Mouse (Mus musculus) inflammation-experienced regulatory T-cells, adult 6 months (primary cell): ENCODE measurements around the gene Zfr2. TPM values are rescaled to one million over a fixed set of nuclear protein-coding genes. Genes with fewer than 3 reads are reported as not detected.

Experiments used
- ATAC-seq: one replicate; pipeline ENCODE4 v1.8.0; 2017
- polyA plus RNA-seq, 3 experiments: library from polyadenylated mRNA; unstranded; fragments of 100-300 nt; shearing (Covaris generic); gene quantifications; one replicate each; pipeline ENCODE4 v1.2.1; 2017

Gene Zfr2
- polyA plus RNA-seq, result 1 to 10 TPM in 1 of 3 experiments, under 1 TPM in 2; 0.20 to 1.0 (median 0.37) TPM

DNA sequence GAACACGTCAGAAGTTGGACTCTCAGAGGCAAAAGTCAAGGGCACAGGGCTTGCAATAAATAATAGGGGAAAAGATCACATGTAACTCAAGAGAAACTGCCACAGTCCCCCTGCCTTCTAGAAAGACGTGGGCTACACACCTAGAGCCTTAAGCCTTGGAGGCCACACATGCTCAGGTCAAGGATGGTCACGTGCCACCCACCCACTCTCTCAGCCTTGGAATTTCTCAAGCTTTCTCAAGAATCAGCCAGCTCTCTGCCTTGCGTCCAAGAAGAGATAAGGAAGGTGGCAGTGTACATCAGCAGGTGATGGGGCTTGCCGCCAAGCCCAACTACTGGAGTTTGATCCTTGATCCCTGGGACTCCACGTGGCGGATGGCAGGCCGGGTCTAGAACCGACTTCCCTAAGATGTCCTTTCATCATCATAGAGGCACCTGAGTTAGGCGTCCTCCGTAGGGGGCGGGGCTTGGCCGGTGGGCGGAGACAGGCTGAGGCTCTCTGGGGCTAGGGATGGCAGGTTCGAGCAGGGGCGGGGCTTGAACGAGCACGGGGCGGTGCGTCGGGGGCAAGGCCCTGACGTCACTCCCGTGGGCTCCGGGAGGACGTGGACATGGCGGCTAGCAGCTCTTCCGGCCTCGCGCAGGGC is at the start of gene Zfr2:
TSS of gene Zfr2 (plus strand) at position 576 of the 646 bp plus-strand sequence.
- peak; percentile 88 for ATAC-seq

DNA sequence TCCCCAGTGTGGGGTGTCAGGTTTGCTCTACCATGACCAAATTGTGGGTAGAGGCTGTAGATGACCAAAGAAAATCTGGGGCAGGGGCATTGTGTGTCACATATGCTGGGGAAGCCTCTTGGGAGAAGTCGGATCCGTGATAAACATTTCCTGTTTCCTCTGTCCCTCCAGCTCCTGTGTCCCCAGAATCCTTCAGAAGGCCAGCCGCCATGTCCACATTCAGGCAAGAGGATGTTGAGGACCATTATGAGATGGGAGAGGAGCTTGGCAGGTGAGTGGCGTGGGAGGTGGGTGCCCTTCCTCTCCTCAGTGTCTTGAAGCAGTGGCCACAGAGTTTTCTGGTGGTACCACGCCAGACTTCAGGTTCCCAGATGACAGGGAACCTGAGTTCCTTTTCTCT is 49.1 kb upstream of the Zfr2 start, which contains the start of gene 4930442H23Rik:
TSS of gene 4930442H23Rik (minus strand) at position 45 of the 400 bp plus-strand sequence.
- ATAC-seq, result no peak

DNA sequence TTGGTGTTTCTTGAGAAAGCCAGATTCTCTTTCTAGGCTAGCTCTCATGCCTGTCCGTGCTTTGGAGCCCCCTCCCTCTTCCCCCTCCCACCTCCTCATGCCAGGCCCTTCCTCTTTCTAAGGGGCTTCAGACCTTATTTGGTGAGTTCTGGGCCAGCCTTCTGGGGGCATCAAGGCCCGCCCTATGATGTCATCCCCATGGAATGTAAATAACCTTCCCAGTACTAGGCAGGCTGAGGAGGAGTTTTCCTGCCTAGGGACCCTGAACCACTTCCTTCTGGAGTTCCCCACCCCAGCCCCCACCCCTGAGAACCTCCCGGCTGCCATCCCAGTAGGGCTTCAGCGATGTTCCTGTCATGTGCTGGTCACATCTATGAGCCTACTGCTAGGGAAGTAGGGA is 48.2 kb upstream of the Zfr2 start:
- ATAC-seq, result no peak

DNA sequence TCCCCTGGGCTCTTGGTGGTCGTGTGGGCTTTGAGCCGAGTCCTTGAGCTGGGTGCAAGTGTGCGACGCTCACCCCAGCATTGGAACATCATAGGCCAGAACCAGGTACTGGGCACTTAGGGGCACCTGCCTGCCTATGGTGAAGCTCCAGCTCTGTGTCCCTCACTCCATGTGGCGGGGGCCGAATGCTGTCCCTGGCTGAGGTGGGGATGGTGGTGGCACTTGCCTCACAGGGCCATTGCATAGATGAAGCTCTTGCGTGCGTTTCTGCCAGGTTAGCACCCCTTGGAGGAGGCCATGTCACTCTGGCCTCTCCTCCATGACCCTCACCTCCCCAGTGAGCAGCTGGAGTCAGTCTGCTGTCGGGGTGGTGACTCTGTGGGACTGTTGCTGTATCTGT is 45.8 kb upstream of the Zfr2 start:
- no peak for ATAC-seq

DNA sequence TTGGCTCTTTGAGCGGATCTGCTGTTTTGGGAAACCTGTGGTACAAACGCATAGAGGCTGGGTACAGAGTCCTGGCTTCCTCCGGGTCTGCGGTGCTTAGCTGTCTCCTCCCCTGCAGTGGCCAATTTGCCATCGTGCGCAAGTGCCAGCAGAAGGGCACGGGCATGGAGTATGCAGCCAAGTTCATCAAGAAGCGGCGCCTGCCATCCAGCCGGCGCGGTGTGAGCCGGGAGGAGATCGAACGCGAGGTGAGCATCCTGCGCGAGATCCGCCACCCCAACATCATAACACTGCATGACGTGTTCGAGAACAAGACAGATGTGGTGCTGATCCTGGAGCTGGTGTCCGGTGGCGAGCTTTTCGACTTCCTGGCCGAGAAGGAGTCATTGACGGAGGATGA is 43.1 kb upstream of the Zfr2 start:
- ATAC-seq, result no peak

DNA sequence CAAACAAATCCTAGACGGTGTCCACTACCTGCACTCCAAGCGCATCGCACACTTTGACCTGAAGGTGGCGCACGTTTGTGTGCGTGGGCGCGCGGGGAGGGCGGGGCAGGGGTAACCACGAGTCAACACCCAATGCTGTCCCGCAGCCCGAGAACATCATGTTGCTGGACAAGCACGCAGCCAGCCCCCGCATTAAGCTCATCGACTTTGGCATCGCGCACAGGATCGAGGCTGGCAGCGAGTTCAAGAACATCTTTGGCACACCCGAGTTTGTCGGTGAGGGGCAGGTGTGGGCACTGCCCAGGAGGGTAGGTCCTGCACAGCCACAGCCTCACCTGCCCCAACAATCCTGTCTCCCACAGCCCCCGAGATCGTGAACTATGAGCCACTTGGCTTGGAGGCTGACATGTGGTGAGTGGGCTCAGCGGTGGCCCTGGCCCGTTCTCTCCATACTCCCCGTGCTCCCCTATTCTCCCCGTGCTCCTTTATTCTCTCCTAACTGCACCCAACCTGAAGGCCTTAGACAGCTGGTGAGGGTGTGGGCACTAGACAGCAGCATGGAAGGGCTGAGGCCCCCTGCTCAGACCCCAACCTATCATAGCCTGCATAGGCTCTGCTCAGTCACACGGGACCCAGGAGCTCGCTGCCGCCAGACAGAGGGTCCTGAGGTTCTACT is 42.6 kb upstream of the Zfr2 start:
- ATAC-seq, result no peak

DNA sequence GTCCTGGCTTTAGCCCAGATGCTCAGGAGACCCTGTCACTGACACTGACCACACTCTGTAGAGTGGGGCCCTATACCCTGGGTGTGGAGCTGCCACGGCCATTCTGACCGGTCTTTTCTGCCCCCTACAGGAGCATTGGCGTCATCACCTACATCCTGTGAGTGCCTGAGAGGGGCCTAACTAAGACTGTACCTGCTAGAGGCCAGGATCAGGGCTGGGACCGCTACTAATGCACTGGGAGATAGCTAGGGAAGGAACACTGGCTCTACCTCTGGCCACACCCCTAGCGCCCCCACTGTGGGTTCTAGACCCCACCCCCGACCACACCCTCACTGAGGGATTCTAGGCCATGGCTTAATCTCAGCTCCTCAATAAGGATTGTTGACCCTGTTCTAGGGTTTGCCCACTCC is 42.0 kb upstream of the Zfr2 start:
- ATAC-seq, result no peak

DNA sequence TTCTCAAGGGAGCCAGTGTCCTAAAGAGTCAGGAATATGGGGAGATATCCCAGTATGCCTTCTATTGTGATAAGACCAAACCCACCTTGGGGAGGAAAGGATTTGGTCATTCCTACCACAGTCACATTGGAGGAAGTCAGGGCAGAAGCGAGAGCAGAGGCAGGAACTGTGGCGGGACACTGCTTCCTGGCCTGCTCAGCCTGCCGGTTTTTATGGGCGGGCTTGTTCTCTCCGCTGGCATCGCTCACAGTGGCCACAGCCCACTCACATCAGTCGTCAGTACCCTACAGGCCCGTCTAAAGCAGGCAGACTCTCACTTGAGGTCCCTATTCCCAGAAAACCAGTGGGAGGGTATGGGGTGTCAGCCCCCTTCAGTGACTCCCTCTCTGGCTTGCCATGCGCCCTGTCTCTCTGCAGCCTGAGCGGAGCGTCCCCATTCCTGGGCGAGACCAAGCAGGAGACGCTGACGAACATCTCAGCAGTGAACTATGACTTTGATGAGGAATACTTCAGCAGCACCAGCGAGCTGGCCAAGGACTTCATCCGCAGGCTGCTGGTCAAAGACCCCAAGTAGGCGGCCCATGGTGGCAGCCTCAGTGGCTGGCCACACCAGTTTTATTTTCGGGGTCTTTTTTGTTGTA is 41.5 kb upstream of the Zfr2 start:
- no peak for ATAC-seq

DNA sequence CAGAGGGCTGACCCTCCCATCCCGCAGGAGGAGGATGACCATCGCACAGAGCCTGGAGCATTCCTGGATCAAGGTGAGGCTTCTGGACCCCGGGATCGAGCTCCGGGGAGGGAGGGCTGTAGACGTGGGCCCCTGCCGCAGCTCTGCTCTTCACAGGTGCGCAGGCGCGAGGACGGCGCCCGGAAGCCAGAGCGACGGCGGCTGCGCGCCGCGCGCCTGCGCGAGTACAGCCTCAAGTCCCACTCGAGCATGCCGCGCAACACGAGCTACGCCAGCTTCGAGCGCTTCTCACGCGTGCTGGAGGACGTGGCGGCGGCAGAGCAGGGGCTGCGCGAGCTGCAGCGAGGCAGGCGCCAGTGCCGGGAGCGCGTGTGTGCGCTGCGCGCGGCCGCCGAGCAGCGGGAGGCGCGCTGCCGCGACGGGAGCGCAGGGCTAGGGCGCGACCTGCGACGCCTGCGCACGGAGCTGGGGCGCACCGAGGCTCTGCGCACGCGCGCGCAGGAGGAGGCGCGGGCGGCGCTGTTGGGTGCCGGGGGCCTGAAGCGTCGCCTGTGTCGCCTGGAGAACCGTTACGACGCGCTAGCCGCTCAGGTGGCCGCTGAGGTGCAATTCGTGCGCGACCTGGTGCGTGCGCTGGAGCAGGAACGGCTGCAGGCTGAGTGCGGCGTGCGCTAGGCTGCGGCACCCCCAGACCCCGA is 40.5 kb upstream of the Zfr2 start:
- ATAC-seq, result peak; percentile 74

DNA sequence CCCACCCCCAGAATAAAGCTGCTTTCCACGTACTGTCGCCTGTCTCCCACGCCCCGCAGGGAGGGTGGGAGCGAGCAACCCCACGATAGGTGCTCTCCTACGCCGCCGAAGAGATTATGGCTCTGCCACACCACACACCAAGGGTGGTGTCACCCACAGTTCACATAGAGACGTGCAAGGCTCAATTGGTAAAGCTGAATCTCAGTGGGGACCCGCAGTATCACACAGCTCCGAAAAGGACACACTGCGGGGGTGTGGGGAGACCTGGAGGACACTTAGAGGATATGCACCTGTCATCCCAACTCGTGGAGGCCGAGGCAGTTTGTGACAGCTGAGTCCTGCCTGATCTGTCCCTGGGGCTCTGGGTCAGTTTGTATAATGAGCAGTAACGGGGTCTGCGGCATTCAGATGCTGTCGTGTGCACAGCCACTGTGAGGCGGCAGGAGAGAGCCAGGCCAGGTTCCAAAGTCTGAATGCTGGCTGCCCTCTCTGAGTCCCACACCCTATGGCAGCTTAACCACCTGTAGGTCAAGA is 39.9 kb upstream of the Zfr2 start:
- ATAC-seq, result peak; percentile 4

DNA sequence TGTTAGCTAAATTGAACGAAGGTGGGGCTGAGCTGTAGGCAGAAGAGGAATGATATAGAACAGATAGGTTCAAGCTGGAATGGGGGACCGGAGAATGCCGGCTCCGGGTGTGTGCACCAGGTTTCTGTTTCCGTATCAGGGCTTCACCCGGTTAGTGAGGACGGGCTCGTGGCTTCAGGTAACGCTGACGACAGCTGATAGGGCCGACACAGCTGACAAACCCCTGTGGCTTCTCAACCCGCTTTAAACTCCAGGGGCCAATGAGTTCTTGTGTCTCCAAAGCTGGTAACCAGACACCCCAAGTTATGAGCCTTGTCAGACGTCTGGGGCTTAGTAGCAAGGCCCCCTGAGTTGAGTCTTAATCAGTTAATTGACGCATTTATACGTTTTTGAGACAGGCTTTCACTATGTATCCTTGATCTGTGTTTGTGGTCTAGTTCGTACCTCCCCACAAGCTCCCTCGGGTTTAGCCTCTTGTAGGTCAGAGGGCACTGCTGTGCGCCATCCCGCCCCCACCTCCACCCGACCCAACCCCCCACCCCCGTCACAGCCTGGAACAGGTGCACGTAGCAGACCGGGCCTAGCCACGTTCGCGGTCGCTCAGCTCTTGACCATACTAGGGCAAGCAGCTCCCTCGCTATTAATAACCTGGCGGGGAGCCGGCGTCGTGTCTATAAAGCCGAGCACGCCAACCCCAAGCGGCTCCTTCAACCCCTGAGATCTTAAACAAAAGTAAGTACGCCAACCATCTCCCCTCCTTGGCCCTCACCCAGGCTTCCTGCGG is 38.8 kb upstream of the Zfr2 start:
- ATAC-seq, result peak; percentile 42

DNA sequence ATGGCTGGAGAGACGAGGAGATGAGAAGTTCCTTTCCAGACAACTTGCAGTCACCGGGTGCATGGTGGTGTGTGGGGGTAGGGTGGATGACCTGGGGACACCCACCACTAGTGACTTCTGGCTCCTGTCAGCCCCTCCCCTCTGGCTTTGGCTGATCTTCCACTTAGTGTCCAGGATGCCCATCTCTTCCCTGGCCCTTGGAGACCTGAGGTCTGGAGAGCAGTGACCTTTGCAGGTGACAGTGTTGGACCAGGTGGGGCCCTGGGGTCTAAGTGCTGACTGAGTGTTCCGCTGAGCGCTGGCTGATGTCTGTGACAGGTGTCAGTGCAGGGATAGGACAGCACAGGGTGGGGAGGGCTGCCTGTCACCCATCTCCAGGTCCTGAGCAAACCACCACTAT is 37.7 kb upstream of the Zfr2 start:
- ATAC-seq, result no peak

DNA sequence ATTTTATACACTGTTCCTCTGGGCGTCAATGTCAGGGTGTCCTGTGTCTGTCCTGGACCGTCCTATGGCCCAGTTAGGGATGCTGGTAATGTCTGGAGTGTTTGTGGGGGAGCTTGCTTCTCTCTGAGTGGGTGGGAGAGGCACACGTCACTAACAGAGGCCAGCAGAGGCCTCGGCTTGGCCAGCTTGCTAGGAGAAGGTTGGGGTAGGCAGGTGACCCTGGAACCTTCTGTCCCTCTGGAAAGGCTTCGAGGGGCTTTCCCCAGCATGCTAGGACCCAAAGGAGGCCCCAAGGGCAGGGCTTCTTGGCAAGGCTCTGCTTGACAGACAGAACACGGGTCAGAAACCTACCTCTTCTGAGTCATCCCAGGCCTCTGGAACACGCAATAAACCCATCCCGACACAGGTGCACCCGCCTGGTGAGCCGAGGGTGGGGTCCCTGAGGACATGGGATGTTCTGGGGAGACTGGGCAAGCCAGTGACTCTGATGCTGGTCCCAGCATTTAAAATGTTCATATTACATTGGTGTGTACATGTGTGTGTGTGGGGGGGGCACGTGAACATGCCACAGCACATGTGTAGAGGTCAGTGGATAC is 36.4 kb upstream of the Zfr2 start:
- no peak for ATAC-seq

DNA sequence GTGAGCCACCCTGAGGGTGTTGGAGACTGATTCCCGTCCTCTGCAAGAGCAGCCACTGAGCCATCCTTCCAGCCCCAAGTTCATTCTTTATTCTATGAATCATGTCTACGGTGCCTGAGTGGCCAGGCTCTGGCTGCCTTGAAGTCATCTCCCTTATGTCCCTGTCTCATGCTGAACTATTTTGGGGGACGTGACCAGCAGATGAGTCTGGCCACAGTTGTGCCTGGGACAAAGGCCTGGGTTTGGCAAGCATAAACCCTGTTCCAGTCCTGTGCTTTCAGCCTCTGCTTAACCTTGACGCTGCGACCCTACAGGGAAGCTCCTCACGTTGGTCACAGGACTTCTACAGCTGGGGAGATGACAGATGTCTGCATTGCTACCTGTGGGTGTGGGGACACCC is 35.6 kb upstream of the Zfr2 start:
- no peak for ATAC-seq

DNA sequence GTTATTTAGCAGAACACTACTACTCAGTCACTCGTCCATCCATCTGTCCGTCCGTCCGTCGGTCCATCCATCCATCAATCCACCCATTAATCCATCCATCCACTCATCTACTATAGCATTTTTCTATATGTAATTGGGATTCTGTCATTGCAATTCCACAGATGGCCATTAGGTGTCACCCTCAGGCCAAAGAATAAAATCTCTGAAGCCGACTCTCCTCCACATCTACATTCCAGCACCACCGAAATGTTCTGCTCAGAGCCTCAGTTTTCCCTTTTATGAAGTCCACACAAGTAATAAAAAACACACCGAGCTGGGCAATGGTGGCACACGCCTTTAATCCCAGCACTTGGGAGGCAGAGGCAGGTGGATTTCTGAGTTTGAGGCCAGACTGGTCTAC is 34.7 kb upstream of the Zfr2 start:
- no peak for ATAC-seq

DNA sequence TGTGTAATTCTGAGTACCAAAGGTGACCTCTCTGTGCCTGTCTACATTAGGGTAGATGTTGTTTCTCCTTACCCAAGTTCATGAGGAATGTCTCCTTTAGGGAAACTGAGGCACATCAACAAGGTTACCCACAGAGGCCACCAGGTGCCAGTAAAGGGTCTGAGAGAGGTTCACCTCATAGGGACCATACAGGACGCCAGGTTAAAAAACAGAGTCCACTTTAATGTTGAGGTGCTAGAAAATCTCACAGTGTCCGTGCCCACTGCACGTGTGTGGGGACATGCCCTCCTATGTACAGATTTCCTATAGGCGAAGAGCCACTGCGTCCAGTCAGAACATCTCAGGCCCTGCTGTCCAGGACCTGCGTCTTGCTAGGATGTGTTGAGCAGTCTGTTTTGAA is 34.0 kb upstream of the Zfr2 start:
- ATAC-seq, result no peak

DNA sequence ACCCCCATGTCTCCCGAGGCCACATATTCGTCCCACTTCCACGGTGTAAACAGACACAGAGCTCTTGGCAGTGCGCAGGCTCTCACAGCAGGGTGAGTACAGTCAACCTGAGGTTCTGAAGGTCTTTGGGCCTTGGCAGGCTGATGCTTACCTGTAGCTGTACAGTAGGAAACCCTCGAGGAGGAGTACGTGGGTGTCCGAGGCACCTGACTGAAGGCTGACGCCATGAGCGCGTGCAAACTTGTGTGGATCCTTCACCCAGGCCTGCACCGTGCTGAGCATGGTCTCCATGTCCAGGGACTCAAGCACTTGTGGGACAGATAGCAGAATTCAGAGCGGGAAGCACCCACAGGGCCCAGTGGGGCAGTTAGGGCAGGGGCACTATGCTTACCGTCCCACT is 32.8 kb upstream of the Zfr2 start:
- no peak for ATAC-seq

DNA sequence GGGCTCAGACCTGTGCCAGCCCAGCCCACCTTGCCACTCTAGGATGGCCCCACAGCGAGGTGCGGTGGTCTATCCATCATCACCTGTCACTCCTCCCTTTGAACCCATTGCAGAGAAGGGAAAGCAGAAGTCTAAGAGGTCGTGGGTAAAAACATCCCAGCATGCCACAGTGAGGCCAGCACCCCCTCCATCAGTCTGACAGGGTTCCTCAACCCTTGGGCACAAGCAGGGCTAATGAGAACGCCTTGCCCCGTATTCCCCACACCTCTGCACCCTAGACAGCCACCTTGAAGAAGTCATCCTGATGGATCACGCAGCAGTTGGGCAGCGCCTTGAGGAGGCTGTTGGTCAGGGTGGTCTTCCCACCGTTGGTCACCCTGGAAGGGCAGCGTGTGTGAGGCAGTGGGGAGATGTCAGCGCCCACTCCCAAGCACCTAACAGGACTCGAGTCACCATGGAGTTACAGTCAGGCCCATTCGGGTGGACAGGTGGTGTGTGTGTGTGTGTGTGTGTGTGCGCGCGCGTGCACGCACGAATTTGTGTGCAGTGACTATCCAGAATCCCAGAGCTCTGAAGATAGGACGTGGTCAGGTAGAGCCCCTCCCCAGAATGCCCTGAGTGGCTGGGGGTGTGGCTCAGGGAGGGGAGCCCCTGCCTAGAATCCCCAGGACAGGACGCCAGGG is 32.2 kb upstream of the Zfr2 start:
- ATAC-seq, result no peak

DNA sequence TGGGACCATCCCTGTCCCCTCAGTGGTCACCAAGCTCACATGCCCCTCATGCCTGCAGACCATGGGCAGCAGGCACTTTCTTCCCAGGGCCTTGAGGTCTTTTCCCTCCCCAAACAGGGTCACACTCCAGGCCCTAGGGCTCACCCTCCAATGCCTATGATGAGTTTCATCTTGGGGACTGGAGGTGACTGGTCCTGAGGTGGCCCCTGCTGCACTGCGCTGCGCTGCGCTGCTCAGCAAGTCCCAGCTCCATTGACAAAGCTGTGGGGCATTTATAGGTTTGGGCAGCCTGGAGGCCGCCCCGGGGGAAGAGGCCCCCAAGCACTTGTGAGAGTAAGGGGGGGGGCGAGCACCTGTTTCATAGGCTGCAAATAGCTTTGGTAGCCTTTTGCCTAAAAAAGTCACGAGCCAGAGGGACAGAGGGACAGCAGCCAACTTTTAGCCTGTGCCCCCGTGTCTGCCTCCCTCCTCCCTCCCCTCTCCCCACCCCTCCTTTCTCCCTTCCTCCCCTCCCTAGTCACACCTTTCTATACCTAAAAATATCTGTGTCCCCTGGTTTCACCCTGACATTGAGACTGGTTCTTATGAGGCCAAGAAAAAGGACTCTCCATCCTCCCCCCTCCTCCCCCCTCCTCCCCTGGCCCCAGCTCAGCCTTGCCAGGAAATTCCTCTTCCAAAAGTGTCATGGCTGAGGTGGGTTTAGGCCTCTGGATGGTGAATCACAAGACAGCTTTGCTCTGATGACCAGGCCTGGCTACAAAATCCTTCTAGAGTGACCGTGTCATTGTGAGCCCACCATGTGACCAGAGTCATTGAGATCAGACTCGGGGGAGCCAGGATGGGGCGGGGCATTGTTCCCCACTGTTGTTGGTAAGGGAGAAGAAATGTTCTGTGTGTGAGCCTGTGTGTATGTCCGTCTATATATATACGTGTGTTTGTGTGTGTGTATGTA is 30.9 kb upstream of the Zfr2 start, which contains the start of gene Nmrk2:
TSS of gene Nmrk2 (minus strand) at position 245 of the 952 bp plus-strand sequence.
- no peak for ATAC-seq
